Mouse (Mus musculus) cerebellum, adult (tissue): ENCODE data around the gene Tlx1.

ENCODE experiments used
- ATAC-seq: cut with Nextera tagmentation; 2 replicates; pipeline ENCODE4 v1.9.2; 2017; ENCODE audit warnings: mild to moderate bottlenecking, moderate library complexity, mixed read lengths; ENCODE audit not compliant: insufficient number of reproducible peaks, low FRiP score, low TSS enrichment

Tlx1 gene

DNA sequence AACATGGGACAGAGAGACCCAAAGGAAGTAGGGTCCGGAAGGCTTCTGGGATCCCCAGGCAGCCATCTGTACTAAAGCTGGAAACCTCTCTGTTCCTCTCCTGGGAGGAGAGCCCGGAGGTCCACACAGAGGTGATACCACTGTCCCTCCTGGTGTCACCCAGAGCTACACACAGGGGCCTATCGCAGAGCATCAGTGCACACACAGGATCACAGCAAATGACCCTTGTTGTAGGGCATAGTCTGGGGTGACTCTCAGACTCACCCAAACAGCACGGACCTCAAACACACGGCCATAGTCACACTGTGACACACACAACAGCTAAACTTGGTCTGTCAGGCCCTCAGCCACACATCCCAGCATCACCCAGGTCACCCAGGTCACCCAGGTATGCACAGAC is 5.9 kb downstream of the Tlx1 start:
- ATAC-seq: no peak

DNA sequence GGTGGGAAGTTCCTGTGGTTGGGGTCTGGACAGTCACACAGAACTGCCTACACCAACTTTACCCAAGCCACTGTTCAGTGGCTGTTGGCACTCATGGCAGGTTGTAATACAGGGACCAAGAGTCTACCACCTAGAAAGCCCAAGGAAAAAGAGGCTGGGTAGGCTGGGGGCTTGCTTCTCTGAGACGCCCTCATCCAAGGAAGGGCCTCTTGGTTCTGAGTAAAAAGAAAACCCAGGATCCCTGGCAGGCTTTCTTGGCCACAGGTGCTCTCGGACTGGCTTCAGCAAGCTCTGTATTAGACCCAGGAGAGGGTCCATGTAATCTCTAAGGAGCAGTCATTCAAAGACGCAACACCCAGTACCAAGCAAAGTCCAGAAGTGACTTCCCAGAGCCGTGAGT is 7.7 kb downstream of the Tlx1 start:
- no peak for ATAC-seq

DNA sequence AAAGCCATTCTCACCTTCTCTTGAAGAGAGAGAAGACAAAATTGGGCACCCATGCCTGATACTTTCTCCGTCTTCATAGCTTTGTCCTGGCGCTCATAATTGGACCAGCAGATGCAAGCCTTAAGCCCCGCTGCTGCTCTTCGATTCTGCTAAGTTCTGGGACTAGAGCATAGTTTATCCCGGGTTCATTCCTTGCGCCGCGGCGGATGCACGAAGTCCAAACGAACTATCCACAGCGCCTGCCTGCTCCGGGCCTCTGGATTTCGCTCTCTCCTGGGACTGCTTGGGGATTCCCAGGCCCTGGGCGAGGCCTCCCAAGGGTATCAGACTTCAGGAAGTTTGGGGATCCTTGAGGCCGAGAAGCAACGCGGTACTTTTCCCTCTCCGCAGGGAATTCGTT is 8.4 kb downstream of the Tlx1 start:
- ATAC-seq: no peak

DNA sequence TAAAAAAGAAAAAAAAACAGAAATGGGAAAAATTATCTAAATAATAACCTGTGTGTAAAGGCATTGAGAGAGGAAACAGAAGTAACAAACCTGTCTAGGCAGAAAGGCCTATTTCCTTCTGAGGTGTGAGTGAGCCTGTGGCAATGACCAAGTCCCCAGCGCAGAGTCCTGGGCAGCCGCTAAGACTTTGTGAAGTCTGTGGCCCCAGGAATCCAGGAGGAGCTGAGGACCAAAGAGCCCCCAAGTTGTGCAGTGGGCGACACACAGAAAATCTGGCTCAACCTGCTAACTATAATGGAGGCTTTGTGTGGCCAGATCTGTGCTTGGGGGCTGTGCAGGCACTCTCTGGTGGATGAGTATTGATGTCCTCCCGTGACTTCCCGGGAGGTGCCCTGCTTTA is 9.0 kb downstream of the Tlx1 start:
- no peak for ATAC-seq

DNA sequence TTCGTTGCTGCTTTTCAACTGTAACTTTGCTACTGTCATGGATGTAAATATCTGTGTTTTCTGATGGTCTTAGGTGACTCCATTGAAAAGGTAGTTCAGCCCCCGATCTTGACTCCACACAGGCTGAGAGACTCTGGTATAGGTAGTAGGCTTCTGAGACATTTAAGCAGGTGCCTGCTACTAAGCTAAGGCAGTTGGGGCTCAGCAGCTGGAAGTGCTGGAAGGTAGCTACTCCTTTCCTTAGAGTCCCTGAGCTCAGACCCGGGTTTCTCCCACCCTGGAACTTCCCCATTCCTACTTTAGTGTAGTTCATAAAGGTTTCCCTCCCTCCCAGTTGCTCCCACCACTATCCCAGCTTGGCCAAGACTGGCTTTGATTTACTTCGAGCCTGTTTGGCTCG is 9.5 kb downstream of the Tlx1 start:
- ATAC-seq: no peak

DNA sequence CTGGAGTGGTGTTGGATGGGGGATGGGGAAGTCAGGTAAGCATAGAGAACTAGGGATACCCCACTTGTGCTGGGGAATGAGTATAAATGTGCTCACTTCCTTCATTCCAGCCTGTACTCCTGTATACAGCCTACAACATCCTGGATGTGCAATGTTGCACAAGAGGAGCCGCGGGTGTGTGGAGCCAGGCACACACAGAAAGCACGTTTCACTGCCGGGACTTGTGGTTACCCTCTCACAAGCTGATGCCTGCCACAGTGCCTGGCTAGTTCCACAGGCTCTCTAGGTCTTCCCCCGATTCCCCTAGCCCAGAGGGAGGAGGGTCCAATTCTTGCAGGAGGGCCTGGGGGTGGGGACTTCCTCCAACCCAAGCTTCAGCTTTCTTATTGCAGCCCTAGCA is 10.0 kb downstream of the Tlx1 start:
- no peak for ATAC-seq

DNA sequence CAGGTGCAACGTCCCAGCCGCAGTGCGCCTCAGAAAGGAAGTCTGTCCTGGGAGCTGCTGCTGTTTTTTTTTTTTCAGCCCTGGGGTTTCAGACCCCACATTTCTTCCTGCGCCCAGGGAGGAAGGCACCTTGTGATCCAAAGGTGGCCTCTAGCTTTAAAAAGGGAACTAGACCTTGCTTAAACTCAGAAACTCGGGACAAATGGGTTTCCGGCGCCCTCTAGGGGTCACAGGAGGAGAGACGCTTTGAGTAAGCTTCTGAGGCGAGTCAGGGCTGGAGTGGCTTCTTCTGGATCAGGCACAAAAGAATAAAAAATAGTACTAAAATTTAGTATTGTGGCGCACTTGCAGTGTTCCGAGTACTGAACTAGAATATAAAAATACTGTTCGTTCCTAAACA is 10.6 kb downstream of the Tlx1 start:
- ATAC-seq: peak; percentile 26; the same call in 1 of the 2 replicates

DNA sequence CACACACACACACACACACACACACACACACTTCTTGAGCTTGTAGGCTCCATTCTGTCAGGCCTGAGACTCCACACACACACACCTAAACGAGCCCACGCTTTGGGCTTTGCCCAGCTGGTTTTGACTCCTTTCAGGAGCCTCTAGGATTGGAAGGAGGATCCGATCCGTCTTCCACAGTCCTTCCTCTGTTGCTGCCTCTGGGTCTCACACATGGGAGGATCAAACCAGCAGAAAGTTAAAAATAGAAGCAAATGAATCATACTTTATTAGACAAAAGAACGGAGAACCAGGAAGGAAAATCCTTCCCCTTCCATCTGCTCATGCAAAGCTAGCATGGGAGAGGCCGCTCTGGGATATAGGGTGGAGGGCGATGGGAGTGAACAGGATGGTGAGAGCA is 11.7 kb downstream of the Tlx1 start:
- ATAC-seq: no peak

DNA sequence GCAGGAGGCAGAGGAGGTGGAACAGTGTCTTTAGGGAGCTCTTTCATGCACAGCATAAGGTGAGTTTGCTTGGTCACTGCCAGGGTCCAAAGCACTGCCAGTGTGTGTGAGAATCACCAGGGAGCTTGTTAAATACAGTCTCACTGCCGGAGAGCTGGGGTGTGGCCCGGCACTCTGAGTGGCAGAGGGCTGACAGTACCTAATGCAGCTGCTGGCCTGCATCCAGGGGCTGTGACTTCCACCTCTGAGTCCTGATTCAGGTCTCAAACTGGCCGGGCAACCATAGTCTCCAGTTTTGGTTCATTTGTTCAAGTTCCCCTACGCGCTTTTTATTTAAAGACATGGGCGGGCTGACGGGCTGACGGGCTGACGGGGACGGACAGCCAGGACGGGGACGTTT is 12.4 kb downstream of the Tlx1 start:
- no peak for ATAC-seq

DNA sequence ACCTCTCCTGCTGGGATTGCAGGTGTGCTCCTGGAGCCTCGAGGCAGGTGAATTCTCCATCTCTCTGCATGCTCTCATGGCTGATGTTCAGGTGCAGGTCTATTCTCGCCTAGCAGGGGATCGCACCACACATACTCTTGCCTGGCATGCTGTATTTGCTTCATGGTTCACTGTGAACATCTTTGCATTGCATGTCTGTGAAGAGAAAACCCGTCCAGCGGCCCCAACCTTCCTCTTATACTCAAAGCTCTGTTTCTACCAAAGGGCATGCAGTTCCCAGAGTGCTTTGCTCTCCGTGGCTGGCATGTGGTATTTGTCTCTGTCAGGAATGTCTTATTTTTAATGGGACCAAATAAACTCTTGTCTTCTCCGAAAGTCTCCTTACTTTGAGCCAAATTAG is 20.0 kb downstream of the Tlx1 start:
- ATAC-seq: no peak

DNA sequence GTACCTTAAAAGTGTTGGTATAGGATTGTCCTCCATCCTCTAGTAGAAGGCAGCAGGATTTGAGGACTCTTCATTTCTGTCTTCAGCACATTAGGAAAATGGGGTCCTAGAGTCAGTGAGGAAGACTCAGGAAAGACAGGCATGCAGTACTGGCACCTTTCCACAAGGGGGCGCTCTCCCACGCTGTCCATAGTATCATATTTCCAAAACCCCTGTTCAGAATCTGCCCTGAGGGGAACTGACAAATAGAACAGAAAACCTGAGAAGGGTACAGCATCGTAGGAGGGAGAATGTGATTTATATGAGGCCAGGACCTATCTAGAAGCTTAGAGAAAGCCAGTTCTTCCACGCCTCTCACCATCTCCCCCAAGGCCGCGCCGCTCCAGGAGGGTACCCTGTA is 24.3 kb downstream of the Tlx1 start:
- no peak for ATAC-seq

DNA sequence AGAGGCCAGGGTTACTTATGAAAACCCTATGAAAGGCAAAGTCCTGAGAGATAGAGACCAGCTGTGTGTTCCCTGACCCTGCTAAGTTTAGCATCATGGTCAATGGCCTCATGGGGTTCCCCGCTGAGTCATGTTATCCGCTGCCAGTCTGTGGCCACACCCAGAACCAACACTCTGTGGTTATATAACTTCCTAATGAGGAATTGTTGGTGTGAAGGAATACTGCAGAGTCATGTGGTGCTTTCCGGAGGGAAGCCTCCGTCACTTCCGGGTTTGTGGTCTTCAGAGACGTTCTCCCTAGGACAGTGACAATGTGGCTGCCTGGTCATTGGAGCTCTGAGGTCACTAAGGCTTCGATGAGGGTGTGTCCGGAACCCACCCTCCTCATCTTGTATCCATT is 25.8 kb downstream of the Tlx1 start:
- ATAC-seq: no peak

DNA sequence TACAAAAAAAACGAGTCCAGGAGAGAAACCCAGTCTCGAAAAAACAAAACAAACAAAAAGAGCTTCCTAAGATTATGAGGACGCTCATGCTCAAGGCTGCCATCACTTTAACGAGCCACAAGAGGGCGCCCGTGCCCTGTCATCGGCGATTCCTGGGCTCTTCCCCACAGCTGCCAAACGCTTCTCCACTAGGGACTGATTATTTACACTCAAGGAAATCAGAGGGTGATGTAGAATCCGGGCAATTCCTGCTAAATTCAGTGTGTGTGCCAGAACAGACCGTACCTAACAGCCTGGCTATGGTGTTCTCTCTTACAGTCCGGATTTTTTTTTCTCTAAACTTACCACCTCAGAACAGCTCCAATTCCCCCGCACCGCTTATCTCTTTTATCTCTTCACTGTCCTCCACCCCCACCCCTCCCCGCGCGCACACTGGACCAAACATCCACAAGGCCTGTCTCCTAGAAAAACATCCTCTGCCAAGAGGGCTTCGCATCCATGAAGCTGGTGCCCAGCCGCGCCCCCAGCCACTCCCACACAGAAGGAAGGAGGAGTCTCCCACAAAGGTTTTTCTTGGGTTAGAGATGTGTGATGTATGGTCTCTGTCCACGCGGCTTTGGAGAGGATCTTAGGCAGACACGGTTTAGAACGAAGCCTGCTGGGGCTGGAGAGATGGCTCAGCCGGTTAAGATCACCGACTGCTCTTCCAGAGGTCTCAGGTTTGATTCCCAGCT is 26.7 kb downstream of the Tlx1 start:
- ATAC-seq: peak; percentile 45; the same call in 1 of the 2 replicates

DNA sequence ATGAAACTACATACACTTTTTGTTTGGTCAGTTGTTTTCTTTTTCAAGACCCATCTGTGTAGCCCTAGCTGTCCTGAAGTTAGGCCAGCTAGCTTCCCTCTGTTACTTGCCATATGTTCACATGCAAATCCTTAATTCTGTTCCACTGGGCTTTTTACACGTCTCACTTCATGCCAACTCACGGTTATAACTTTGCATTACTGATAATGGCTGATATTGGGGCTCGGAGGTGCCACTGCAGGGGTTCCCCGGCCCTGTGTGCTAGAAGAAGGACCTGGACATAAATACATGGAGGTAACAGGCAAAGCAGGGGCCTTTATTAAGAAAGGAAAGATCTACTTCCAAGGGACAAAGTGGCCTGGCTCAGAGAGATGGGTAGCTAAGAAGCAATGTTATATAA is 29.0 kb downstream of the Tlx1 start:
- ATAC-seq: no peak

DNA sequence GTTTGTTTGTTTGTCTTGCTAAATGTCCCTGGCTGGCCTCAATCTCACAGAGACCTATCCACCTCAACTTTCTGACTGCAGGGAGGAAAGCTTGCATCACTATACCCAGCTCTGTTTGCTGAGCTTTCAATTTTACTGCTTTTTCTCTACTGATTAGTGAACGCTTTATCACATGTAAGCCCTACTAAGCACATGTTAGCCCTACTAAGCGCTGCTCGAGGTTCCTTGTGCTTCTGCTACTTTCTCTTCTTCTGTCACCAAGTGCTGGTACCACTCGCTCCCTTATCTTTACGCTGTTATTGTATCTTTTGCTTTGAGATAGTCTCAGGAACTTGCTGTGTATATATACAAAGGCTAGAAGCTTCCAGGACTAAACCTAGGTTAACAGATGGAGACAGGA is 30.0 kb downstream of the Tlx1 start:
- no peak for ATAC-seq

DNA sequence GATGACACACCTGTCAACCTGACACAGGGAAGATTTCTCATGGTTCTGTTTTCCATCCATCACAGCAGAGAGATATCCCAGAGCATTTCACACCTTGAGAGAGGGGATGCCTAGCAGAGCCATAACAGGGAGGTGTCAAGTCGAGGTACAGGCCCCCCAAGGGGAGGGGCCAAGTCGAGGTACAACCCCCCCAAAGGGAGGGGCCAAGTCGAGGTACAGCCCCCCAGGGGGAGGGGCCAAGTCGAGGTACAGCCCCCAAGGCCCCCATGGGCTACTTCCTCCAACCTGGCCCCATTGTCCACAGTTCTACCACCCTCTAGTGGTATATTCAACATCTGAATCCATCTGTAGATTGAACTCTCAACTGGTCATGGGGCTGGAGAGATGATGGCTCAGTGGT is 44.2 kb downstream of the Tlx1 start:
- ATAC-seq: no peak

DNA sequence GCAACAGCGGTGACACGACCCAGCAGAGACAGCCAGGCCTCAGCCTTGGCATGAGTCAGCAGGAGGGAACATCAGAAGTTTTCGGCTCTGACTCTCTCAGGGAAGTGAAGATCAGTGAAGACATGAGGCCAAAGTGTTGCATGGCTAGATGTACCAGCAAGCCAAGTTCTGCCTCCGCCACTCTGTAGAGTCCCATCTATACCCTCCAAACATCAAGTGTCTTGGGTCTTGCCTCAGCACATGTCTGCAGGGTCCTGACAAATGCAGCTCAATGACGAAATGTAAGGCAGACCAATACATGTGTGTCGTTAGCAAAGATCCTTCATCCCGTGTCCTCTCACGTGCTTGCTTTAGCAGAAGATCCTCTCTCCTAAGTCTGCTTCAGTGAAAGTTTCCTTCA is 46.5 kb downstream of the Tlx1 start:
- ATAC-seq: no peak

DNA sequence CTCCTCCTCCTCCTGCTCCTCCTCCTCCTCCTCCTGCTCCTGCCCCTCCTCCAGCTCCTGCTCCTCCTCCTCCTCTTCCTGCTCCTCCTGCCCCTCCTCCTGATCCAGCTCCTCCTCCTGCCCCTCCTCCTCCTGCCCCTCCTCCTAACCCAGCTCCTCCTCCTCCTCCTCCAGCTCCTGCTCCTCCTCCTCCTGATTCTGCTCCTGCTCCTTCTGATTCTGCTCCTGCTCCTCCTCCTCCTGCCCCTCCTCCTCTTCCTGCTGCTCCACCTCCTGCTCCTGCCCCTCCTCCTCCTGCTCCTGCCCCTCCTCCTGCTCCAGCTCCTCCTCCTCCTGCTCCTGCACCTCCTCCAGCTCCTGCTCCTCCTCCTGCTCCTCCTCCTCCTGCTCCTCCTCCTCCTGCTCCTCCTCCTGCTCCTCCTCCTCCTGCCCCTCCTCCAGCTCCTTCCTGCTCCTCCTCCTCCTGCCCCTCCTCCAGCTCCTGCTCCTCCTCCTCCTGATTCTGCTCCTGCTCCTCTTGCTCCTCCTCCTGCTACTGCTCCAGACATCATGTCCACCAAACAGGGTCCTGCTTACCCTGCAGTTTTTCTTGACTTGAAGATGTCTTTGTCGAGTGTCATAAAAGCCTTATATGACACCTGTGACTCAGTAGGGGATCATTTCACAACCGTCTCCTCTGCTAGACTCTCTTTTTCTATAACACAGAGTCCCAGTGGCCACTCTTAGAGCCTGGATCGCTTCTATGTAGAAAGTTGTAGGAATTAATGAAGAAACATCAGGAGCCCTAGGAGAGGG is 55.0 kb downstream of the Tlx1 start:
- ATAC-seq: no peak
